Mouse (Mus musculus): ENCODE results near the gene Cisd3.

DNA sequence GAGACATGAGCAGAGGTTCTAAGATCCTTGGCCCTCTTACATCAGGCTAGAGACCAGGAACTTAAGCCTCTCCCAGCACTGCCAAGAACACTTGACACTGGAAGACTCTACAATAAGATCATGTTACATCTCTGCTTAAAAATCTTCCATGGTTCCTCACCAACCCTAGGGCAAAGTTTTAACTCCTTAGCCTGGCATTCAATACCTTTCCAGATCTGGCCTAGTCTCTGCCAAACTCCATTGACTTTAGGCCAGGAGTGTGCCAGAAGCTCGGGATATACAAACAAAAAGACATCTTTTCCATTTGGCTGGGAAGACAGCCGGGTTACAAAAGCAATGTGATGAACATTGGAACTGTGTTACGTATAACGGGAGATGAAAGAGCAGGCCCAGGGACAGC lies 52.0 kb downstream of the Cisd3 start:
- TF ChIP-seq POLR2A (IDR thresholded peaks at IDR 0.05; ENCODE audit: low read depth, low read length) (no peak), CTCF (IDR thresholded peaks at IDR 0.05; ENCODE audit: borderline replicate concordance, insufficient read depth, low read length) (no peak)
